Mouse (Mus musculus) lung, postnatal 0 days (tissue): ENCODE measurements around the gene Scn5a. TPM values are rescaled to one million over a fixed set of nuclear protein-coding genes. Genes with fewer than 3 reads are reported as not detected.

Experiments used
- ATAC-seq: fragments of 200-750 bp; cut with Nextera tagmentation; 2 replicates; pipeline ENCODE4 v1.8.0; 2017; ENCODE audit warnings: moderate library complexity
- DNase-seq: peaks from one replicate; pipeline ENCODE4 v3.0.0-alpha.2; 2016; ENCODE audit warnings: low spot score
- H3K27ac ChIP-seq: fragments of 300-500 bp; sonication (generic); 2 replicates; pipeline ENCODE4 v1.5.1; 2014; ENCODE audit warnings: antibody characterized with exemption, mild to moderate bottlenecking, low read length, mixed read lengths
- H3K27me3 ChIP-seq: fragments of 300-500 bp; sonication (generic); replicated peaks from 2 replicates; pipeline ENCODE4 v1.6.1; 2014; ENCODE audit warnings: low read length, mixed read lengths; ENCODE audit not compliant: insufficient read depth
- H3K36me3 ChIP-seq: fragments of 300-500 bp; sonication (generic); 2 replicates; pipeline ENCODE4 v1.6.1; 2014; ENCODE audit warnings: low read length, mixed read lengths; ENCODE audit not compliant: insufficient read depth
- H3K4me1 ChIP-seq: fragments of 300-500 bp; sonication (generic); 2 replicates; pipeline ENCODE4 v1.6.1; 2014; ENCODE audit warnings: antibody characterized with exemption, low read depth, low read length, mixed read lengths; ENCODE audit not compliant: insufficient read depth
- H3K4me2 ChIP-seq: fragments of 300-500 bp; sonication (generic); replicated peaks from 2 replicates; pipeline ENCODE4 v1.6.1; 2014; ENCODE audit warnings: low read depth, mild to moderate bottlenecking, low read length, moderate library complexity, mixed read lengths
- H3K4me3 ChIP-seq: fragments of 300-500 bp; sonication (generic); 2 replicates; pipeline ENCODE4 v1.5.1; 2014; ENCODE audit warnings: low read depth, low read length
- H3K9ac ChIP-seq: fragments of 300-500 bp; sonication (generic); replicated peaks from 2 replicates; pipeline ENCODE4 v1.6.1; 2014; ENCODE audit warnings: low read depth, mild to moderate bottlenecking
- H3K9me3 ChIP-seq: fragments of 300-500 bp; sonication (generic); 2 replicates; pipeline ENCODE4 v1.6.1; 2016; ENCODE audit warnings: low read length, mixed read lengths
- CTCF ChIP-seq: IDR thresholded peaks from 2 replicates; pipeline ENCODE4 v1.5.1; 2016; ENCODE audit warnings: antibody characterized with exemption, mild to moderate bottlenecking
- EP300 ChIP-seq: IDR thresholded peaks from 2 replicates; pipeline ENCODE4 v1.6.1; 2016; ENCODE audit warnings: antibody characterized with exemption, mild to moderate bottlenecking, control low read depth
- WGBS: fragments of 180-500 bp; shearing (Covaris S2); extraction: QIAGEN DNeasy Blood & Tissue Kit; methylation state at CpG from one replicate; pipeline ENCODE4 v1.1.7; 2014; 5-methylcytosine and 5-hydroxymethylcytosine counted together
- polyA plus RNA-seq: library from polyadenylated mRNA; unstranded; fragments of >200 nt; fragmentation: Nextera tagmentation; extraction: Ambion mirVana; gene quantifications from 2 replicates; pipeline ENCODE4 v1.2.1, GENCODE M21; 2015

The Scn5a gene
- polyA plus RNA-seq, 1 experiment from 2014 or later, result 0.23 TPM

DNA sequence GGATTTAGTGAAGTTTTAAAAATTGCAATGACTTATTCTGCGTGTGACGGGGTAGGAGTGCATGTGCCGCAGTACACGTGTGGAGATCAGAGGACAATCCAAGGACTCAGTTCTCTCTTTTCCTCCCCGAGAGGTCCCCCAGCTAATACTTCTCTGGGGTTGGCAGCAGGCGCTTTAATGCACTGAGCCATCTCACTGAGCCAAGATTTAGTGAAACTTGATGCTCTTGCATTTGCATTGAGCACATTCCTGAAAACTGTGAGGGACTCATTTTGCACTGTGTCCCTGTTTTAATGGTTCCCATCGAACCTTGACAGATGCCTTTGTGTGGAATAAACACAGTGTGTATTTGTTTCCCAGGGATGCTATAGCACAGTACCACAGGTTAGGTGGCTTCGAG is 25.8 kb upstream of the Scn5a start:
- Histone ChIP-seq H3K9me3 (no peaks in the 10 kb centered on the region), H3K4me3 (no peak overlapping the region), H3K9ac (no peak overlapping the region), H3K27ac (no peak overlapping the region), H3K4me1 (no peaks in the 10 kb centered on the region), H3K4me2 (no peak overlapping the region), H3K36me3 (no peaks in the 10 kb centered on the region), H3K27me3 (no peaks in the 10 kb centered on the region)
- DNase-seq (no peak), ATAC-seq (no peak)
- no peak for TF ChIP-seq EP300
- no peak for TF ChIP-seq CTCF
- 42% methylated on average over 8 of the region's 8 CpGs for WGBS

DNA sequence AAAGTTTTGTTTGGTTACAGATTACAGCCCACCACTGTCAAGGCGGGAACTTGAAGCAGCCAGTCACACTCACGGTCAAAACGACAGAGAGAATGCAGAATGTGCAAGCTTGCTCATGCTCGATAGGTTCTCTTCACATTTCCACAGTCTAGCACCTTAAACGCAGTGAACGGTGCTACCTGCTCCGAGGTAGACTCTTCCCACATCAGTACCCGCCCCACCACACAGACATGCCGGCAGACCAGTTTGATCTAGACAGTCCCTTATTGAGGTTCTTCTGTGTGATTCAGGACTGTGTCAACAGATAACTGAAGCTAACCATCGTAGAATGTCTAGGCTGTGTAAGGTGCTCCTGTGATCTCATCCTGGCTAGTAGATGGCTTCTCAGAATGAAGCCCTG is 19.7 kb upstream of the Scn5a start:
- WGBS, result 59% methylated on average over 10 of the region's 10 CpGs
- TF ChIP-seq CTCF, result no peak
- no peak for TF ChIP-seq EP300
- ATAC-seq, result no peak

DNA sequence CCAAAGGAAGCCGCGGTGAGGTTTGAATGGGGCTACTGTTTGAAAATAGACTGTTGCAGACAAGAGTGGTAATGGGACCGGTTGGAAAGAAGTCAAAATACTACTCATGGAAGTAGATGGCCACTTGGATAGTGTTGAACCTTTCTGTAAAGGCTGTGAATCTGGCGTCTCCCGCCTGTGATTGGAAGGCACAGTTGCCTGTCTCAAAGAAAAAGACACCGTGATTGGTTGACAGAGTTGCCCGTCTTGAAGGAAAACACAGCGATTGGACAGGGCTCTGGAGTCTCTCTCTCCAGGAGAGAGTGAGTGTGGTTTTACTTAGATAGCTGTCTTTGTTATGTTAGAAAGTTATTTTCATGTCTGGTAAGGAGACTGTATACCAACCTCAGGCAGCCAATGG is 18.5 kb upstream of the Scn5a start:
- Histone ChIP-seq H3K9ac (no peak overlapping the region), H3K27ac (no peak overlapping the region), H3K4me3 (no peak overlapping the region), H3K4me2 (no peak overlapping the region), H3K4me1 (no peaks in the 10 kb centered on the region), H3K27me3 (no peaks in the 10 kb centered on the region), H3K9me3 (no peaks in the 10 kb centered on the region), H3K36me3 (no peaks in the 10 kb centered on the region)
- peak; percentile 68 for ATAC-seq
- TF ChIP-seq EP300 (no peak), CTCF (no peak)
- 57% methylated on average over 8 of the region's 8 CpGs for WGBS
- peak; percentile 60 for DNase-seq

More for the DNA sequence above, 19.7 kb upstream of the Scn5a start:
- Histone ChIP-seq H3K4me2 (no peak overlapping the region), H3K9ac (no peak overlapping the region), H3K36me3 (no peaks in the 10 kb centered on the region), H3K4me1 (no peaks in the 10 kb centered on the region), H3K27me3 (no peaks in the 10 kb centered on the region), H3K4me3 (no peak overlapping the region), H3K27ac (no peak overlapping the region), H3K9me3 (no peaks in the 10 kb centered on the region)
- DNase-seq, result no peak

DNA sequence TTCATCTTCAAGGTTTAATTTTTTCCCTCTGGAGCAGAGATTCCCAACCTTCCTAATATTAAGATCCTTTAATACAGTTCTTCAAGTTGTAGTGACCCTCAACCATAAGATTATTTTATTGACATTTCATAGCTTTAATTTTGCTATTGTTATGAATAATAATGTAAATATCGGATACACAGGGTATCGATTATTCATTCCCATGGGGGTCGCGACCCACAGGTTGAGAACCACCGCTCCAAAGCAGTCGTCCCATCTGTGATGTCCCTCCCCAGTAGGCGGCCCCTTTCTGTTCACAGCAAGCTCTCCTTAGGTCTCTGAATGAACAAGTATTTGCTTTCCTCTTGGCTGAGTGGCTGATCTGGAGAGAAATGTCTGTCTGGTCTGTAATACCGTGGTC is 10.8 kb upstream of the Scn5a start:
- TF ChIP-seq EP300, result no peak
- TF ChIP-seq CTCF, result no peak
- no peak overlapping the region for H3K9ac ChIP-seq
- DNase-seq (no peak), ATAC-seq (no peak)
- H3K9me3 ChIP-seq, result no peaks in the 10 kb centered on the region
- no peak overlapping the region for H3K4me3 ChIP-seq
- no peak overlapping the region for H3K4me2 ChIP-seq
- H3K27ac ChIP-seq, result no peak overlapping the region
- no peaks in the 10 kb centered on the region for H3K4me1 ChIP-seq
- no peaks in the 10 kb centered on the region for H3K27me3 ChIP-seq
- no peaks in the 10 kb centered on the region for H3K36me3 ChIP-seq
- WGBS, result 67% methylated on average over 8 of the region's 8 CpGs

DNA sequence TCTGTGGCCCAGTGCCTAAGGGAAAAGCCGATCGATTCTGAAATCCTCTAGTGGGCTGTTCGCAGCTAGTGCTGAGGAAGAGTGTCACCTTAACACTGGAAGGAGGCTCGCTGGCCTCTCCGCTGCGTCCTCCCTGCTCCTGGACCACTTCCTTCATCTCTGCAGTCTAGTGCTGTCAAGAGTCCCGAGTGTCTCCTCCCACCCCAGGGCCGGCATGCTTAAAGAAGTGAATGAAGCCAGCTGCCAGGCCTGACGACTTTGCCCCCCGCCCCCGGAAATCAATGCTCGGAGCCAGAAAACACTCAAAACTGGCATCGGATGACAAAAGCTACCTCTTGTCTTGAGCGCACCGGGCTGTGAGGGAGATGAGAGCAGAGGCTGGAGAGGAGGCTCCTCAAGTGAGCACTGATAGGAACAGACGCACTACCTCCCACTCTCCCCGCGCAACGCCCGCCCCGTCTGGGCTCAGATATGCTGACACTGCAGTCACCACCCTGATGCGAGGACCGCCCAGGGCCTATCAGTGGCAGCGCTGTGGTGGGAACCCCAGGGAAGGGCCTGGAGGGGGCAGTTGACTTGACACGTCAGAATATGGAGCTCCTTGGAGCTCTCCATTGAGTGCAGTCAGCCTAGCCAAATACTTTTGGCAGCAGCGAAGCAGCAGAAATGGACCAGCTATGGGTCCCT is 10.1 kb upstream of the Scn5a start:
- Histone ChIP-seq H3K4me3 (no peak overlapping the region), H3K9me3 (no peaks in the 10 kb centered on the region), H3K27ac (no peak overlapping the region), H3K27me3 (no peaks in the 10 kb centered on the region), H3K9ac (no peak overlapping the region), H3K4me1 (no peaks in the 10 kb centered on the region), H3K36me3 (no peaks in the 10 kb centered on the region), H3K4me2 (peak overlapping the region; percentile 32; the same call in 1 of the 2 replicates)
- WGBS, result 12% methylated on average over 26 of the region's 26 CpGs
- DNase-seq (peak; percentile 23), ATAC-seq (peak; percentile 50)
- no peak for TF ChIP-seq EP300
- TF ChIP-seq CTCF, result 0 out of 2 replicates have a peak, but pooled peaks have one; percentile 4

DNA sequence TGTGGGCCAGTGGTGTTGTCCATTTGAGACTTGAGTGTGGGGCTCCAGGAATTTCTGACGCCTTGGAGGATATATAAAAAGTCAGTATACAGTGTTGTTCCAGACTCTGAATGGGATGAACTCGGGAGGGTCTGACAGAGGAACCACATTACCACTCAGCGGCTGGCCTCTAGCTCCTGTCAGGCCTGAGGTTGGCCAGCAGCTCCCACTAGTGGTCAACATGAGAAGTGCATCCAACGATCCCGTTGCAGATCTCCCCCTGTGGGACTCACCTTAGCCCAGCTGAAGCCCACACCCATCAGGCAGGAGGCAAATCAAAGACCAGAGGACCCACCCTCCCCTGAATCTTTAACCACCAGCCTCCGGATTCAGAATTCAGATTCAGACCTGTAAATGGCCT is 1.9 kb upstream of the Scn5a start:
- H3K4me2 ChIP-seq, result no peak overlapping the region
- no peak overlapping the region for H3K9ac ChIP-seq
- H3K4me1 ChIP-seq, result no peaks in the 10 kb centered on the region
- no peak overlapping the region for H3K27ac ChIP-seq
- no peak overlapping the region for H3K4me3 ChIP-seq
- H3K36me3 ChIP-seq, result no peaks in the 10 kb centered on the region
- DNase-seq, result peak; percentile 77
- H3K9me3 ChIP-seq, result no peaks in the 10 kb centered on the region
- WGBS, result 2% methylated on average over 6 of the region's 6 CpGs
- ATAC-seq, result peak; percentile 40; the same call in 1 of the 2 replicates
- H3K27me3 ChIP-seq, result peaks cover 33% of the 10 kb centered on the region
- TF ChIP-seq CTCF (peak; percentile 99), EP300 (no peak)
